Mouse (Mus musculus) left cerebral cortex, adult 9 months (tissue): ENCODE measurements at regions not wholly inside any gene's neighbourhood (a gene's known extent, or its start where the extent isn't known, plus 50 kb on each side); places are given as distances from the start of the nearest gene placed in this dataset.

Experiments used
- DNase-seq, 2 experiments: peaks; one replicate each; pipeline ENCODE4 v3.0.0; 2022; ENCODE audit warnings: low spot score in 2 of 2

DNA sequence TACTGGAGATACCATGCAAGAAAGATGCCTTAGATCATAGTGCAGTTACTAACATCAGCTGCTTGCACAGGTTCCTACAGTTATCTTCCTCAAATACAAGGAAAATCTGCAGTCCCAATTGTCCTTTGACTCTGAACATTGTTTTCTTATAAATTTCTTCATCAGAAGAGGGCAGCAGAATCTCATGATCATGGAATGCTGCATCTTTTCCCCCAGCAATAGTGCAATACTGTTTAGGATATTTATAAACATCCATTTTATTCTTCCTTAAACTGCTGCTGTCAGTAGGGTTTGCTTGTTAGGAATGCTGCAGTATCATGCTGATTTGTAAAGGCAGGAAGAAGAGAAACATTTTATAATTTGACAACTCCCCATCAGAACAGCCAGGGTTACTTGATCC is 1088.7 kb downstream of the Otol1 start:
- peak in 1 of 2 experiments; percentile 4 for DNase-seq

DNA sequence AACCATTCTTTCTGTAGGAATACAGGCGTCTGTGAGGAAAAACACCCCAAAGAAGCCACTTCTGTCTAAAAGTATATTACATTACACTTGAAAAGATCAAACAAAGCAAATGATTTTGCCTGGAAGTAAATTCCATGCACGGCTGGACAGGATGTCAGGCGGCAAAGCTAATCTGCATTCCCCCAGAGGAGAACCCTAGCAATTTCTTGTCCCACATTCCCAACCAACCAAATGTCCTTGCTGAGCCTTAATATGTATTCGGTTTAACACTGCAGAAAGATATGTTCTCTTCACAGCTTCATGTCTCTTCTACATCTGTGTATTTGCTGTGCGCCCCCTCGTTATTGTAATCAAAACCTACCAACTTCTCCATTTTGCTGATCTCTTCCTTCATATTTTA is 1096.1 kb downstream of the Otol1 start:
- DNase-seq, result no peak

DNA sequence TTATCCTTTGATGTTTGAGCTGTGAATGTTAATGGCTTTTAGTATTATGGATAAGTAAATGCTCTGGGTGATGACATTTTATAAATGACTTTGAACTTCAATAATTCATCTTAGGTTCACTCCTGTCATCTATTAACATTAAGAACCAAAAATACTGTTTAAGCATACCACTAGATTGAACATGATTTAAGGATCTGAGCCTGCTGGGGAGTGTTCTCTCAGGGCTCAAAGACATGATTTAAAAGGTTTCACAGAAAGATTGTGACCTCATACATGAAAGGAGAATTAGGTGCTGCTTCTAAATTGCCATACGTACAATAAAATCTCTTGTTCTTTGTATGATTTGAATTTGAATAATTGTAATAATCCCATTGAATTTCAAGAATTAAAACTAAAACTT is 1137.8 kb downstream of the Otol1 start:
- no peak for DNase-seq
